Mouse (Mus musculus) urinary bladder, postnatal 0 days (tissue): ENCODE measurements around the gene Krtap9-3. TPM values are rescaled to one million over a fixed set of nuclear protein-coding genes. Genes with fewer than 3 reads are reported as not detected.

Experiments
- polyA plus RNA-seq: library from polyadenylated mRNA; unstranded; fragments of >200 nt; fragmentation: Nextera tagmentation; extraction: Ambion mirVana; gene quantifications from 2 replicates; pipeline ENCODE4 v1.2.1, GENCODE M21; 2015

Gene Krtap9-3
- not detected in 2 replicates for polyA plus RNA-seq

GRCm38 (mm10) chr11:99597742-99598141 is at the start of gene Krtap9-3:
Gene Krtap9-3, minus strand, starts transcription at chr11:99598105.

GRCm38 (mm10) chr11:99643635-99644139 is 45.8 kb upstream of the Krtap9-3 start, which contains the start of gene Krtap4-7:
Gene Krtap4-7, minus strand, starts transcription at chr11:99644089.

GRCm38 (mm10) chr11:99634653-99635134 is 36.8 kb upstream of the Krtap9-3 start, which contains the start of gene Krtap4-2:
Gene Krtap4-2, minus strand, starts transcription at chr11:99635084.

GRCm38 (mm10) chr11:99628138-99628537 is 30.2 kb upstream of the Krtap9-3 start, which contains the start of gene Krtap4-1:
Gene Krtap4-1, minus strand, starts transcription at chr11:99628238.

GRCm38 (mm10) chr11:99620335-99620734 is 22.4 kb upstream of the Krtap9-3 start, which contains the start of gene Gm11562:
Gene Gm11562, minus strand, starts transcription at chr11:99620435.

GRCm38 (mm10) chr11:99614796-99615363 is 17.0 kb upstream of the Krtap9-3 start, which contains the start of gene Krtap2-4:
Gene Krtap2-4, minus strand, starts transcription at chr11:99614846.

GRCm38 (mm10) chr11:99610089-99610488 is 12.2 kb upstream of the Krtap9-3 start, which contains the start of gene Gm11937:
Gene Gm11937, minus strand, starts transcription at chr11:99610189.

GRCm38 (mm10) chr11:99603208-99603607 is 5.3 kb upstream of the Krtap9-3 start, which contains the start of gene Gm11938:
Gene Gm11938, minus strand, starts transcription at chr11:99603308.

GRCm38 (mm10) chr11:99590981-99591380 is 6.9 kb downstream of the Krtap9-3 start, which contains the start of gene Krtap1-3:
Gene Krtap1-3, minus strand, starts transcription at chr11:99591339.

GRCm38 (mm10) chr11:99583245-99583704 is 14.6 kb downstream of the Krtap9-3 start, which contains the start of gene Krtap1-4:
Gene Krtap1-4, minus strand, starts transcription at chr11:99583654.

GRCm38 (mm10) chr11:99580636-99581035 is 17.3 kb downstream of the Krtap9-3 start, which contains the start of gene Krtap1-5:
Gene Krtap1-5, minus strand, starts transcription at chr11:99581016.

GRCm38 (mm10) chr11:99566530-99566929 is 31.4 kb downstream of the Krtap9-3 start, which contains the start of gene Krtap3-1:
Gene Krtap3-1, minus strand, starts transcription at chr11:99566630.

GRCm38 (mm10) chr11:99559366-99559765 is 38.5 kb downstream of the Krtap9-3 start, which contains the start of gene Gm11939:
Gene Gm11939, minus strand, starts transcription at chr11:99559466.

GRCm38 (mm10) chr11:99556753-99557152 is 41.2 kb downstream of the Krtap9-3 start, which contains the start of gene Krtap3-2:
Gene Krtap3-2, minus strand, starts transcription at chr11:99556853.

GRCm38 (mm10) chr11:99550765-99551164 is 47.1 kb downstream of the Krtap9-3 start, which contains the start of gene Krtap3-3:
Gene Krtap3-3, minus strand, starts transcription at chr11:99550865.

Other genes starting within 250 kb of the Krtap9-3 start
- gene Krt27, start 247.0 kb downstream of the Krtap9-3 start, polyA plus RNA-seq = not detected in 2 replicates
- gene Krt28, start 223.2 kb downstream of the Krtap9-3 start, polyA plus RNA-seq = 0.10 TPM in 1 of 2 replicates, not detected in the other
- 13.5 and 14.5 TPM in 2 replicates for gene Krt10, start 208.7 kb downstream of the Krtap9-3 start, polyA plus RNA-seq
- gene Krt12, start 175.8 kb downstream of the Krtap9-3 start, polyA plus RNA-seq = not detected in 2 replicates
- 71.7 and 82.2 TPM in 2 replicates for gene Krt20, start 160.0 kb downstream of the Krtap9-3 start, polyA plus RNA-seq
- 2.6 and 3.4 TPM in 2 replicates for gene Krt23, start 105.0 kb downstream of the Krtap9-3 start, polyA plus RNA-seq
- gene Krt39, start 76.8 kb downstream of the Krtap9-3 start, polyA plus RNA-seq = not detected in 2 replicates
- gene Krt40, start 54.9 kb downstream of the Krtap9-3 start, polyA plus RNA-seq = not detected in 2 replicates
- gene Krtap3-3, start 47.2 kb downstream of the Krtap9-3 start, polyA plus RNA-seq = not detected in 2 replicates
- gene Krtap3-2, start 41.3 kb downstream of the Krtap9-3 start, polyA plus RNA-seq = not detected in 2 replicates
- gene Gm11939, start 38.6 kb downstream of the Krtap9-3 start, polyA plus RNA-seq = not detected in 2 replicates
- not detected in 2 replicates for gene Krtap3-1, start 31.5 kb downstream of the Krtap9-3 start, polyA plus RNA-seq
- gene Krtap1-5, start 17.1 kb downstream of the Krtap9-3 start, polyA plus RNA-seq = 0.12 TPM in 1 of 2 replicates, not detected in the other
- gene Krtap1-4, start 14.5 kb downstream of the Krtap9-3 start, polyA plus RNA-seq = not detected in 2 replicates
- not detected in 2 replicates for gene Krtap1-3, start 6.8 kb downstream of the Krtap9-3 start, polyA plus RNA-seq
- not detected in 2 replicates for gene Gm11938, start 5.2 kb upstream of the Krtap9-3 start, polyA plus RNA-seq
- not detected in 2 replicates for gene Gm11937, start 12.1 kb upstream of the Krtap9-3 start, polyA plus RNA-seq
- gene Krtap2-4, start 16.7 kb upstream of the Krtap9-3 start, polyA plus RNA-seq = not detected in 2 replicates
- not detected in 2 replicates for gene Gm11562, start 22.3 kb upstream of the Krtap9-3 start, polyA plus RNA-seq
- gene Krtap4-1, start 30.1 kb upstream of the Krtap9-3 start, polyA plus RNA-seq = not detected in 2 replicates
- gene Krtap4-2, start 37.0 kb upstream of the Krtap9-3 start, polyA plus RNA-seq = not detected in 2 replicates
- gene Krtap4-7, start 46.0 kb upstream of the Krtap9-3 start, polyA plus RNA-seq = not detected in 2 replicates
- gene Gm11555, start 52.1 kb upstream of the Krtap9-3 start, polyA plus RNA-seq = not detected in 2 replicates
- gene Gm11563, start 60.9 kb upstream of the Krtap9-3 start, polyA plus RNA-seq = not detected in 2 replicates
- gene Krtap4-6, start 67.9 kb upstream of the Krtap9-3 start, polyA plus RNA-seq = not detected in 2 replicates
- gene Gm14190, start 92.6 kb upstream of the Krtap9-3 start, polyA plus RNA-seq = not detected in 2 replicates
- not detected in 2 replicates for gene Gm14180, start 136.2 kb upstream of the Krtap9-3 start, polyA plus RNA-seq
- not detected in 2 replicates for gene Gm11595, start 174.8 kb upstream of the Krtap9-3 start, polyA plus RNA-seq
- not detected in 2 replicates for gene Krtap4-8, start 182.6 kb upstream of the Krtap9-3 start, polyA plus RNA-seq
- gene Krtap4-9, start 187.1 kb upstream of the Krtap9-3 start, polyA plus RNA-seq = not detected in 2 replicates
- gene Gm11596, start 195.4 kb upstream of the Krtap9-3 start, polyA plus RNA-seq = not detected in 2 replicates
- gene Gm11569, start 200.8 kb upstream of the Krtap9-3 start, polyA plus RNA-seq = not detected in 2 replicates
- not detected in 2 replicates for gene Gm11554, start 206.3 kb upstream of the Krtap9-3 start, polyA plus RNA-seq
- not detected in 2 replicates for gene Krtap4-13, start 211.8 kb upstream of the Krtap9-3 start, polyA plus RNA-seq
- gene Gm11564, start 217.6 kb upstream of the Krtap9-3 start, polyA plus RNA-seq = not detected in 2 replicates
- not detected in 2 replicates for gene 2300003K06Rik, start 240.0 kb upstream of the Krtap9-3 start, polyA plus RNA-seq